Mouse (Mus musculus) lung, embryonic 15.5 days (tissue): ENCODE measurements around the gene Klrb1c. TPM values are rescaled to one million over a fixed set of nuclear protein-coding genes. Genes with fewer than 3 reads are reported as not detected.
A peak's percentile ranks its signal among the peaks of the same experiment; 100 is the strongest.
"Not testable (repeated sequence)": the region's sequence is repeated elsewhere in the genome, so short reads cannot be mapped to it uniquely, and the experiment has no call there.

Experiments used
- ATAC-seq: fragments of 200-750 bp; cut with Nextera tagmentation; 2 replicates; pipeline ENCODE4 v1.8.0; 2017; ENCODE audit warnings: moderate number of reproducible peaks, borderline replicate concordance; ENCODE audit not compliant: low FRiP score, low TSS enrichment; ENCODE audit errors: extremely low read depth
- H3K27ac ChIP-seq: fragments of 300-500 bp; sonication (generic); 2 replicates; pipeline ENCODE4 v1.5.1; 2015; ENCODE audit warnings: moderate library complexity, mild to moderate bottlenecking, inconsistent platforms
- H3K27me3 ChIP-seq: fragments of 300-500 bp; sonication (generic); 2 replicates; pipeline ENCODE4 v1.6.1; 2015; ENCODE audit warnings: inconsistent platforms
- H3K36me3 ChIP-seq: fragments of 300-500 bp; sonication (generic); 2 replicates; pipeline ENCODE4 v1.6.1; 2015; ENCODE audit warnings: inconsistent platforms
- H3K4me1 ChIP-seq: fragments of 300-500 bp; sonication (generic); 2 replicates; pipeline ENCODE4 v1.6.1; 2015; ENCODE audit warnings: inconsistent platforms
- H3K4me2 ChIP-seq: fragments of 300-500 bp; sonication (generic); 2 replicates; pipeline ENCODE4 v1.6.1; 2015; ENCODE audit warnings: inconsistent platforms, mild to moderate bottlenecking, moderate library complexity
- H3K4me3 ChIP-seq: fragments of 300-500 bp; sonication (generic); 2 replicates; pipeline ENCODE4 v1.5.1; 2015; ENCODE audit warnings: mild to moderate bottlenecking, inconsistent platforms
- H3K9ac ChIP-seq: fragments of 300-500 bp; sonication (generic); 2 replicates; pipeline ENCODE4 v1.6.1; 2015; ENCODE audit warnings: inconsistent platforms
- H3K9me3 ChIP-seq: fragments of 300-500 bp; sonication (generic); 2 replicates; pipeline ENCODE4 v1.6.1; 2016; ENCODE audit warnings: inconsistent platforms
- WGBS: fragments of 180-500 bp; shearing (Covaris S2); methylation state at CpG from one replicate; pipeline ENCODE4 v1.1.7; 2015; 5-methylcytosine and 5-hydroxymethylcytosine counted together
- polyA plus RNA-seq: library from polyadenylated mRNA; unstranded; fragments of >200 nt; fragmentation: Nextera tagmentation; extraction: Ambion mirVana; gene quantifications from 2 replicates; pipeline ENCODE4 v1.2.1, GENCODE M21; 2015

The Klrb1c gene
- polyA plus RNA-seq, 1 experiment from 2014 or later = 0.16 TPM

DNA sequence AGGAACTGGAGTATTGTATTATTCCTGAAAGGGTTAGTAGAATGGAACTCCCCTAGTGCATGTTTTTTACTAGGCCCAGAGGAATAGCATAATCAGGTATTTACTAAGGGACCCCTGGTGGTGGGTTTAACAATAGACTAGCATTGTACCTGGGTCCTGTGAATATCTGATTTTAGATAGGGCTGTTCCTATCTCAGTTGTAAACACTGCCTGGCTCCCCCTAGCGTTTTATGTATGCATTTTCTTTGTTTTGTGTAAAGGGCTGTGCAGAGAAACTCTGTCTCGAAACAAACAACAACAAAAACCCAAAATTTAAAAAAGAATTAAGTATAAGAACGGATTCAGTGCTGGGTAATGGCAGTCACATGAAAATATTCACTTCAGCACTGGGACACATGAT lies 18.0 kb upstream of the Klrb1c start:
- no peak for ATAC-seq
- no peak overlapping the region for H3K4me3 ChIP-seq
- H3K36me3 ChIP-seq = no peaks in the 10 kb centered on the region
- H3K4me1 ChIP-seq = no peaks in the 10 kb centered on the region
- H3K27ac ChIP-seq = no peak overlapping the region
- H3K9ac ChIP-seq = no peak overlapping the region
- 69% methylated on average over 3 of the region's 3 CpGs for WGBS
- H3K27me3 ChIP-seq = no peaks in the 10 kb centered on the region
- H3K9me3 ChIP-seq = no peaks in the 10 kb centered on the region
- H3K4me2 ChIP-seq = no peak overlapping the region

GRCm38 (mm10) chr6:128804823-128805640 lies 16.0 kb upstream of the Klrb1c start:
- not testable (repeated sequence) for H3K4me3 ChIP-seq, H3K4me1 ChIP-seq, ATAC-seq, H3K27ac ChIP-seq, H3K9ac ChIP-seq, H3K36me3 ChIP-seq, H3K4me2 ChIP-seq, H3K27me3 ChIP-seq, H3K9me3 ChIP-seq
- WGBS = 57% methylated on average over 7 of the region's 7 CpGs

DNA sequence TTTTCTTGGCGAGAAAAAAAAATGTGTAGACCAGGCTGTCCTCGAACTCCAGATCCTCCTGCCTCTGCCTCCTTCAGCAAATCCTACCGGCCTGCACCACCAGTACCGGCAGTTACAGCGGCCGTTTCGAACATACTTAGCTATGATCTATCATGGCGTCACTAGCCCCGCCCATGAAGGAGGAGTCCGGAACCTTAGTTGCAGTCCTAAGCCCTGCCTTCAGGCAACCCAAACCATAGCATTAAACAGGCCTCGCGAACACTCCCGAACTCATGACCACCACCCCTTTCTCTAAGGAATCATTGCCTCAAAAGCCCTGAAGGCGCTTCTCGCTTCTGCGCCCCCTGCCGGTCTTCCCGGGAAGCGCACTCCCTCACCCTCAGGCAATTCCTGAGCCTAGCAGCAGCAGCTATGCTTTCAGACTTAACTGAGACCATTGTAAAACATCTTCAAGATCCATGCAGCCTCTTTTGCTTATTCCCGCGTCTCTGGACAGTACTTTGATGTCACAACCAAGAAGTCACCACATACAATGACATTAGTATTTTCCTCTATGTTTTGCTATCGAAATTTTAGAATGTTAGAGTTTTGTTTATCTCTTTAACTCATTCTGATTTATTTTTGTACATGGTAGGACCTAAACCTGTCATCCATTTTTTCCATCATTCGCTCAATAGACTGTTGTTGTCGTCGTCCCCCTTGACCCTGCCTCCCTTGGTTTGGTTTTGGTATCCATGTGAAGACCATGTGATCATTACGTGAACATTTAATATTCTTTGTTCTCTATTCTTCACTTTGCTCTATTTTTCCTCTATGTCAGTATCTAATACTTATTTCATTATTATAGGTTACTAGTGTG lies 14.2 kb upstream of the Klrb1c start:
- 5% methylated on average over 26 of the region's 26 CpGs for WGBS
- no peaks in the 10 kb centered on the region for H3K9me3 ChIP-seq
- H3K27me3 ChIP-seq = no peaks in the 10 kb centered on the region
- peak overlapping the region; percentile 66 for H3K4me2 ChIP-seq
- H3K4me3 ChIP-seq = peak overlapping the region; percentile 41
- peak; percentile 95 for ATAC-seq
- peaks cover 6% of the 10 kb centered on the region for H3K4me1 ChIP-seq
- H3K9ac ChIP-seq = peak overlapping the region; percentile 43; the same call in 1 of the 2 replicates
- H3K36me3 ChIP-seq = no peaks in the 10 kb centered on the region
- H3K27ac ChIP-seq = peak overlapping the region; percentile 49

GRCm38 (mm10) chr6:128802557-128802956 lies 13.5 kb upstream of the Klrb1c start:
- peak; percentile 40 for ATAC-seq
- Histone ChIP-seq H3K27me3 (no peaks in the 10 kb centered on the region), H3K4me1 (peaks cover 11% of the 10 kb centered on the region), H3K4me2 (peak overlapping the region; percentile 66), H3K9ac (peak overlapping the region; percentile 43), H3K27ac (peak overlapping the region; percentile 49), H3K9me3 (no peaks in the 10 kb centered on the region), H3K36me3 (no peaks in the 10 kb centered on the region), H3K4me3 (peak overlapping the region; percentile 41)
- 5% methylated on average over 10 of the region's 10 CpGs for WGBS

GRCm38 (mm10) chr6:128800696-128801095 lies 11.7 kb upstream of the Klrb1c start:
- not testable (repeated sequence) for H3K36me3 ChIP-seq, H3K27me3 ChIP-seq, ATAC-seq, H3K4me3 ChIP-seq, H3K9me3 ChIP-seq, H3K9ac ChIP-seq, H3K4me2 ChIP-seq, H3K27ac ChIP-seq
- WGBS = 79% methylated on average over 5 of the region's 5 CpGs
- peaks cover 14% of the 10 kb centered on the region for H3K4me1 ChIP-seq

GRCm38 (mm10) chr6:128799896-128800270 lies 10.9 kb upstream of the Klrb1c start:
- Histone ChIP-seq H3K4me2 (peak overlapping the region; percentile 55), H3K4me1 (peaks cover 14% of the 10 kb centered on the region), H3K27ac (peak overlapping the region; percentile 94), H3K9ac (no peak overlapping the region), H3K9me3 (no peaks in the 10 kb centered on the region), H3K4me3 (peak overlapping the region; percentile 66), H3K36me3 (no peaks in the 10 kb centered on the region), H3K27me3 (no peaks in the 10 kb centered on the region)
- no peak for ATAC-seq
- WGBS = 14% methylated on average over 7 of the region's 7 CpGs

DNA sequence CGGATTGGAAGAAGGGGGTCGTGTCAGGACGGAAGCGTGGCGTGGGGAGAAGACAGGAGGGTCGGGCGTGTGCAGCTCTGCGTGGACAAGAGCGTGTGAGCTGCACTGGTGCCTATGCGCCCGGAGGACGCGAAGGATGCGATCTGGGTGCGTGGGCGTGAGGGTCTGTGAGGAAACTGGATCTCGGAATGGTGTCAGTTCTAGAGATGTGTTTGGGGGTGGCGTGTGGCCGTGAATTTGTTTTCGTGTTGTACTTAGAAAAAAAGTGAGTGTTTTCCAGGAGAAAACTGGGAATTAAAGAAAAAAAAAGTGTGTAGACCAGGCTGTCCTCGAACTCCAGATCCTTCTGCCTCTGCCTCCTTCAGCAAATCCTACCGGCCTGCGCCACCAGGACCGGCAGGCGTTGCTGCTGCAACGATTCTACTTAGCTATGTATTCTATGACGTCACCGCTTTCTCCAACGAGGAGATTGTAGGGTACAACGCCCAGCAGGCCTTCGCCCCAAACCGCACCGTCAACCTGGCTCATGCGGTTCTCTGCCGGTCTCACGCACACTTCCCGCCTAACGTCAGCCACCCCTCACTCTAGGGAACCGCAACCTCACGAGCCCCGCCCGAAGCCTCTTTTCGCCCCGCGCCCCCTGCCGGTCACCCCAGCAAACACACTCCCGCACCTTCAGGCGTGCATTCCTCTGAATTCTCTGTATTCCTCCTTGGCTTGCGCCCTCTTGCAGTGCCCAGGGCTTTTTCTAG lies 10.3 kb upstream of the Klrb1c start:
- peaks cover 14% of the 10 kb centered on the region for H3K4me1 ChIP-seq
- peak; percentile 62 for ATAC-seq
- not testable (repeated sequence) for H3K27me3 ChIP-seq, H3K36me3 ChIP-seq, H3K9me3 ChIP-seq
- H3K4me3 ChIP-seq = peak overlapping the region; percentile 66
- under 1% methylated on average over 49 of the region's 49 CpGs for WGBS
- peak overlapping the region; percentile 65 for H3K4me2 ChIP-seq
- H3K27ac ChIP-seq = peak overlapping the region; percentile 94
- H3K9ac ChIP-seq = peak overlapping the region; percentile 64

- H3K9me3 ChIP-seq = not testable (repeated sequence)
Measured at GRCm38 (mm10) chr6:128798772-128799143, 9.7 kb upstream of the Klrb1c start.

GRCm38 (mm10) chr6:128797936-128798771 lies 9.1 kb upstream of the Klrb1c start:
- no peaks in the 10 kb centered on the region for H3K36me3 ChIP-seq
- 13% methylated on average over 15 of the region's 15 CpGs for WGBS
- peak overlapping the region; percentile 48 for H3K27ac ChIP-seq
- no peak for ATAC-seq
- no peaks in the 10 kb centered on the region for H3K27me3 ChIP-seq
- H3K9ac ChIP-seq = peak overlapping the region; percentile 34; the same call in 1 of the 2 replicates
- H3K4me1 ChIP-seq = peaks cover 14% of the 10 kb centered on the region
- H3K9me3 ChIP-seq = no peaks in the 10 kb centered on the region
- H3K4me3 ChIP-seq = peak overlapping the region; percentile 66
- peak overlapping the region; percentile 65 for H3K4me2 ChIP-seq

More at GRCm38 (mm10) chr6:128798772-128799143, 9.7 kb upstream of the Klrb1c start:
- Histone ChIP-seq H3K4me1 (peaks cover 14% of the 10 kb centered on the region), H3K4me2 (peak overlapping the region; percentile 65), H3K4me3 (peak overlapping the region; percentile 66), H3K27ac (peak overlapping the region; percentile 94), H3K9ac (peak overlapping the region; percentile 64)
- under 1% methylated on average over 20 of the region's 20 CpGs for WGBS
- not testable (repeated sequence) for H3K36me3 ChIP-seq, H3K27me3 ChIP-seq
- ATAC-seq = peak; percentile 44; the same call in 1 of the 2 replicates

- no peak for ATAC-seq
- Histone ChIP-seq H3K4me3 (no peak overlapping the region; the same call in 1 of the 2 replicates), H3K27ac (no peak overlapping the region), H3K36me3 (no peaks in the 10 kb centered on the region), H3K9ac (no peak overlapping the region), H3K9me3 (no peaks in the 10 kb centered on the region), H3K4me2 (peak overlapping the region; percentile 65; the same call in 1 of the 2 replicates), H3K4me1 (peaks cover 14% of the 10 kb centered on the region), H3K27me3 (no peaks in the 10 kb centered on the region)
- WGBS = 72% methylated on average over 12 of the region's 12 CpGs
Measured at GRCm38 (mm10) chr6:128797185-128797905, 8.3 kb upstream of the Klrb1c start.
